Mouse (Mus musculus) limb, embryonic 14.5 days (tissue): ENCODE results near the gene Ash1l. TPM values are rescaled to one million over a fixed set of nuclear protein-coding genes. Genes with fewer than 3 reads are reported as not detected.

Experiments
- ATAC-seq: fragments of 200-750 bp; cut with Nextera tagmentation; 2 replicates; pipeline ENCODE4 v1.8.0; 2017; ENCODE audit warnings: low read depth, moderate number of reproducible peaks, moderate TSS enrichment; ENCODE audit not compliant: low FRiP score
- DNase-seq: peaks from one replicate; pipeline ENCODE4 v3.0.0-alpha.2; 2015; ENCODE audit warnings: low spot score
- H3K27ac ChIP-seq: fragments of 300-500 bp; sonication (generic); replicated peaks from 2 replicates; pipeline ENCODE4 v1.5.1; 2014; ENCODE audit warnings: low read depth, mild to moderate bottlenecking, low read length, moderate library complexity, mixed read lengths
- H3K27me3 ChIP-seq: fragments of 300-500 bp; sonication (generic); 2 replicates; pipeline ENCODE4 v1.6.1; 2014; ENCODE audit warnings: low read length, mixed read lengths; ENCODE audit not compliant: control insufficient read depth, insufficient read depth
- H3K36me3 ChIP-seq: fragments of 300-500 bp; sonication (generic); 2 replicates; pipeline ENCODE4 v1.6.1; 2014; ENCODE audit warnings: mild to moderate bottlenecking, low read length, moderate library complexity, mixed read lengths; ENCODE audit not compliant: control insufficient read depth, insufficient read depth
- H3K4me1 ChIP-seq: fragments of 300-500 bp; sonication (generic); 2 replicates; pipeline ENCODE4 v1.6.1; 2014; ENCODE audit warnings: antibody characterized with exemption, low read length, mixed read lengths; ENCODE audit not compliant: control insufficient read depth, insufficient read depth
- H3K4me2 ChIP-seq: fragments of 300-500 bp; sonication (generic); replicated peaks from 2 replicates; pipeline ENCODE4 v1.6.1; 2014; ENCODE audit warnings: low read depth, mild to moderate bottlenecking, low read length, moderate library complexity; ENCODE audit not compliant: severe bottlenecking
- H3K4me3 ChIP-seq: fragments of 300-500 bp; sonication (generic); replicated peaks from 2 replicates; pipeline ENCODE4 v1.5.1; 2014; ENCODE audit warnings: low read length
- H3K9ac ChIP-seq: fragments of 300-500 bp; sonication (generic); 2 replicates; pipeline ENCODE4 v1.6.1; 2014; ENCODE audit warnings: mild to moderate bottlenecking, low read depth, low read length, moderate library complexity; ENCODE audit not compliant: severe bottlenecking
- H3K9me3 ChIP-seq: fragments of 300-500 bp; sonication (generic); 2 replicates; pipeline ENCODE4 v1.6.1; 2016; ENCODE audit warnings: low read length; ENCODE audit not compliant: control insufficient read depth
- POLR2A ChIP-seq: fragments of 200-500 bp; IDR thresholded peaks from 2 replicates; pipeline ENCODE4 v1.8.0; 2012; ENCODE audit warnings: inconsistent platforms, mild to moderate bottlenecking, moderate library complexity, borderline replicate concordance; ENCODE audit not compliant: insufficient read depth, insufficient read length; ENCODE audit errors: extremely low read depth
- WGBS: fragments of 180-500 bp; shearing (Covaris S2); extraction: QIAGEN DNeasy Blood & Tissue Kit; methylation state at CpG from one replicate; pipeline ENCODE4 v1.1.7; 2014; 5-methylcytosine and 5-hydroxymethylcytosine counted together
- polyA plus RNA-seq, 2 experiments: library from polyadenylated mRNA; depleted of rRNA in 1 of 2; stranded (reverse) in 1 of 2; unstranded in 1 of 2; fragments of >200 nt; fragmentation: Nextera tagmentation in 1 of 2; extraction: Ambion mirVana in 1 of 2; gene quantifications; 2 replicates each; pipeline versions ENCODE4 v1.2.1 to v1.2.3; 2012 to 2014

Ash1l gene
- polyA plus RNA-seq, 2 experiments = 21.1 to 21.5 TPM

DNA sequence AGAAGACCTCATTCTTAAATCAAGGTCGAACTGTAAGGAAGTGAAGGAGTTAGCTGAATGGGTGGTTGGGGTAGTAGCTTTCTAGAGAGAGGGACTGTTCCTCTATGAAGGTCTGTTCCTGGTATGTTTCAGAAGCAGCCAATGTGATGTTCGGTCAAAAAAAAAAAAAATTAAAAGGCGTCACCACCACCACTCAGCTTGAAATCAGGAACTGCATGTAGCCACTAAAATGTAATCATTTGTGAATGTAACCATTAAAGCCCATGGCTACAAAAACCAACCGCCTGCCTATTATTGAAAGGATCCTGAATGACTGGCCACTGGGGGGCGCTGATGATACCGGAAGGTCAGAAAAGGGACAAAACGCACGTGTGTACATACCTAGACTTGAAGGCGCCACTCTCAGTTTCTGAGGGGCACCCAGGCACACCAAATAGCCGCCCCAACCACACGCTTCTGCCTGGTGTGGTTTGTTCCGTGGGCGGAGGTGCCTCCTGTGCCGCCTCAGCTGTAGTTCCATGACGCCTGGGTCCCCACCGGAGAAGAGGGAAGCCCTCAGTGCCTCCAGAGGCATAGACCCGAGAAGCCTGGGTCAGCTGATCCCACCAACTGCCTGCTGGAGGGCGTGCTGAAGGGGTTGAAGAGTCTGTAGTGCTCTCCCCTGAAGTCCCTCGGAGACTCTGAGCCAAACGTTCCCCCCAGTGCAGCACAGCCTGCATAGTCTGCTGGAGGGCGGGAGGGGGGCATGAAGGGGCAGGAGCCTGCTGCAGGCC is 137.1 kb downstream of the Ash1l start:
- H3K36me3 ChIP-seq = peaks cover 20% of the 10 kb centered on the region
- no peaks in the 10 kb centered on the region for H3K9me3 ChIP-seq
- ATAC-seq = no peak
- H3K4me2 ChIP-seq = peak overlapping the region; percentile 33
- no peak for TF ChIP-seq POLR2A
- H3K9ac ChIP-seq = peak overlapping the region; percentile 31; the same call in 1 of the 2 replicates
- peaks cover 4% of the 10 kb centered on the region; the same call in 1 of the 2 replicates for H3K27me3 ChIP-seq
- H3K4me1 ChIP-seq = peaks cover 28% of the 10 kb centered on the region
- peak overlapping the region; percentile 5; the same call in 1 of the 2 replicates for H3K4me3 ChIP-seq
- DNase-seq = peak; percentile 76
- WGBS = 16% methylated on average over 18 of the region's 21 CpGs
- H3K27ac ChIP-seq = peak overlapping the region; percentile 28

DNA sequence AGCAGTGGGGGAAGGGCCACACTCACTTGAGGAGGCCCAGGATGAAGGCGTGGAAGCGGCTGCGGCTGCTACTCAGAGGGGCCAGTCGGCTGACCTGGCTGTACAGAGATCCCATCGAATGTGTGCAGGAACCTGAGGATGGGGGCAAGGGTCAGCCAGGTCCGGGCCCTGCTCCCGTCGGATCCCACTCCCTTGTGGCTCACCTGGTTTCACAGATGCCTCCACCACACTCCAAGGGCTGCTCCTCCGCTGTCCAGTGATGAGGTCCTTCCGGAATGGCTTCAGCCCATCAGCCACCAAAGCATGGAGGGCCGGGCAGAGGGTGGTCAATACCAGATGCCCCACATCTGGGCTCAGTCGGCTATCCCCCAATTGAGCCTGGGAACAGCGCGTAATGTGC is 138.6 kb downstream of the Ash1l start:
- ATAC-seq (no peak), DNase-seq (no peak)
- Histone ChIP-seq H3K4me3 (peak overlapping the region; percentile 69), H3K36me3 (peaks cover 19% of the 10 kb centered on the region), H3K4me1 (peaks cover 36% of the 10 kb centered on the region), H3K4me2 (peak overlapping the region; percentile 100), H3K27me3 (peaks cover 8% of the 10 kb centered on the region; the same call in 1 of the 2 replicates), H3K9me3 (no peaks in the 10 kb centered on the region), H3K27ac (no peak overlapping the region), H3K9ac (0 out of 2 replicates have a peak overlapping the region, but pooled peaks have one; percentile 66)
- WGBS = 54% methylated on average over 14 of the region's 14 CpGs
- no peak for TF ChIP-seq POLR2A

DNA sequence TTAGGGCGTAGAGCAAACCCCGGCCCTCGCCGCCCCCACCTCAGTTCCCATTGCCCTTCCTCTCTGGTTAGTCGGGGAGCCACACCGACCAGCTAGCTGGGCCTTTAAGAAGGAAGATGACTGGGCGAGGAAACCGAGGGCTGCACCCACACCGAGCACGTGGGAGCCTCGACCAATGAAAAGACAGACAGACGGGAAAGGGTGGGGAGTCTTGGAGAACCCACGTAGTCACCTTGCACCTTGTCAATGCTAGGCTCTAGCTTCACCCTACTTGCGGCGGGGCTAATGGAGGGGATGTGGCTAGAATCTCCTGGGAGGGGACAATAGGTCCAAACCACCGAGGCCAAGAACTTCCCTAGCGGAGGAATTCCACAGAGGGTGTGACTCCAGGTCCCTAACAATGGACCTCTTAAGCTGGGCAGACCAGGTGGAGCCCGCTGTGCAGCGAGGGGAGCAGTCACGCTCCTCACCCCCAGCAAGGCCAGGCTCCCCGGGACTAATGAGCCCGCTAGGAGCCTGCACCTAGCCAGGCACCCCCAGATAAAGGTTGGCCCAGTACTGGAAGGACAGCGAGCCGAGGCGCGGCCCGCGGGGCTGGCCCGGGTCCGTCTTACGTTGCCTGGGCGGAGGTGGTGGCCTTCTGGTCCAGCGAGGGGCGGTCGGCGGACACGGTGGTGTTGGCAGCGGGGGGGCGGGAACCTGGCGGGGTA is 139.6 kb downstream of the Ash1l start:
- Histone ChIP-seq H3K9ac (peak overlapping the region; percentile 66), H3K36me3 (peaks cover 17% of the 10 kb centered on the region), H3K4me3 (peak overlapping the region; percentile 69), H3K27ac (peak overlapping the region; percentile 87), H3K9me3 (no peaks in the 10 kb centered on the region), H3K4me1 (peaks cover 36% of the 10 kb centered on the region), H3K27me3 (peaks cover 8% of the 10 kb centered on the region; the same call in 1 of the 2 replicates), H3K4me2 (peak overlapping the region; percentile 100)
- 2% methylated on average over 30 of the region's 40 CpGs for WGBS
- TF ChIP-seq POLR2A = peak; percentile 22; the same call in 1 of the 2 replicates
- DNase-seq (peak; percentile 88), ATAC-seq (peak; percentile 81)

DNA sequence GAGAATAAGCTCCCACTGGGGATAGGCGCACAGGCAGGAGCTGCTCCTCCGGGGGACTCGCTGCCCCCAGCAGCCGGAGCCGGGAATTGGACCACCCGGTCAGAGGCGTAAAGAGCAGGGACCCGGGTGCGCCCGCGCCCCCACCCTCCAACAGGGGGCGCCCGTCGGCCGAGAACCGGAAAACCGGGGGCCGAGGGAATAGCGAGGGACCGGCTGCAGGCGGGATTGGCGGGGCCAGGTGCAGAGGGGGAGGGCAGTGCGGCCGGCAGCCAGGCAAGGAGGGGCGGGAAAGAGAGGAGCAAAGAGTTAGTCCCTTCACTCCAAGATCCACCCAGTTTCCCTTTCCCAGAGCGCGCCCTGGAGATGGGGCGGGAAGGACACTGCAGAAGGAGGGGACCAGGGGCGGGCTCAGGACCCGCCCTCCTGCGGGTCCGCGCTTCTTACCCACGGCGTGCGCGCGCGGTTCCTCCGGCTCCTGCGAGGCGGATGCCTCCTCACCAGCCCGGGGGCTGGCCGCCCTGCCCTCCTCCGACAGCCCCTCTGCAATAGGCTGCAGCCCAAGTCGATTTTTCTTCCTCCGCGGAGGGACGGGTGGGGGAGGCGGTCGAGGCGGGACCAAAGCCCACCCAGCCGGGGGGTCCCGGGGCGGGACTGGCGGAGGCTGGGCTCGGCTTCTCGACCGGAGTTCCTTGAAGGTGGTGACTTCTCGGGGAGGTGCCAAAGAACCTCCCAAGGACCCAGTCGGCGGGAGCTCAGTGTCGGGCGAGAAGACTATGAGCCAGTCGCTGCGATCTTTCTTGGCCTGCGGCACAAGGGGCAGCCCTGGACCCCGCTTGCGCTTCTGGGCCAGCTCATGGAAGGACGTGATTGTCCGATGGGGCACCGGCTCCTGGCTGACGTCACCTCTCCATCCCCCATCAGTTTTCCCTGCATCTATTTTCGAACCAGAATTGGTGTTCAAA is 140.6 kb downstream of the Ash1l start:
- Histone ChIP-seq H3K9ac (peak overlapping the region; percentile 66), H3K4me1 (peaks cover 36% of the 10 kb centered on the region), H3K36me3 (peaks cover 21% of the 10 kb centered on the region), H3K27me3 (peaks cover 8% of the 10 kb centered on the region; the same call in 1 of the 2 replicates), H3K4me3 (peak overlapping the region; percentile 69), H3K4me2 (peak overlapping the region; percentile 100), H3K27ac (peak overlapping the region; percentile 87), H3K9me3 (no peaks in the 10 kb centered on the region)
- under 1% methylated on average over 51 of the region's 74 CpGs for WGBS
- DNase-seq (peak; percentile 89), ATAC-seq (peak; percentile 78)
- TF ChIP-seq POLR2A = no peak
